Mouse (Mus musculus) bone marrow macrophage, adult 2 months (primary cell): ENCODE measurements around the gene Ctla4.

Experiments
- CTCF ChIP-seq: IDR thresholded peaks from 2 replicates; pipeline ENCODE4 v1.5.1; 2012; ENCODE audit warnings: low read depth, mild to moderate bottlenecking, low read length, moderate library complexity
- POLR2A ChIP-seq: IDR thresholded peaks from 2 replicates; pipeline ENCODE4 v1.6.1; 2012; ENCODE audit warnings: mild to moderate bottlenecking, low read depth, low read length, borderline replicate concordance

- TF ChIP-seq POLR2A = no peak
- no peak for TF ChIP-seq CTCF
Measured at GRCm38 (mm10) chr1:60884611-60885010, 2.2 kb upstream of the Ctla4 start.
